Mouse (Mus musculus) fat pad, adult 2 months (tissue): Measurements from ENCODE around the gene Fam8a1.

Experiments
- DNase-seq: peaks from one replicate; pipeline ENCODE4 v3.0.0-alpha.2; 2011; ENCODE audit warnings: low read depth, low spot score; ENCODE audit errors: extremely low read depth

The Fam8a1 gene

GRCm38 (mm10) chr13:46669048-46669619, at the start of gene Fam8a1:
Fam8a1 (plus strand) TSS chr13:46669522.
- DNase-seq: no peak

GRCm38 (mm10) chr13:46619633-46620032, 49.7 kb upstream of the Fam8a1 start:
- DNase-seq: no peak

GRCm38 (mm10) chr13:46620964-46621757, 48.2 kb upstream of the Fam8a1 start:
- no peak for DNase-seq

- no peak for DNase-seq
Observed at GRCm38 (mm10) chr13:46626608-46627007, 42.7 kb upstream of the Fam8a1 start.

GRCm38 (mm10) chr13:46627841-46628240, 41.5 kb upstream of the Fam8a1 start:
- no peak for DNase-seq

DNA sequence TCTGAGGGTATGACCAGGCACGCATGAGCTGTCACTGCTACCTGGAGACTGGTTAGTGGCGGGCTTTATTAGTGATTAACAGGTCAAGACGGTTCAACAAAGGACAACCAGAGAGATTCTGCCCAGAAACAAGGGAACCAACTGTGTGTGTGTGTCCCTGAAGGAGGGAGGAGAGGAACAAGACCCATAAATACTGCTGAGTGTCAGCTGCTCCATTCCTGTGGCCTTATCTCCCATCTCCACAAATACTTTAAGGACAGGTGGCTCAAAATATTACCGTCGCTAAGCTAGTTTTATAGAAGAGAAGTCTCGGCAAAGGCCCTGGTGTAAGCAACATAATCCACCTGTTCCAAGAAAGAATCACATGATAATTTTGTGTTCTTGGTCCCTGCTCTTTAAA, 39.9 kb upstream of the Fam8a1 start:
- no peak for DNase-seq

DNA sequence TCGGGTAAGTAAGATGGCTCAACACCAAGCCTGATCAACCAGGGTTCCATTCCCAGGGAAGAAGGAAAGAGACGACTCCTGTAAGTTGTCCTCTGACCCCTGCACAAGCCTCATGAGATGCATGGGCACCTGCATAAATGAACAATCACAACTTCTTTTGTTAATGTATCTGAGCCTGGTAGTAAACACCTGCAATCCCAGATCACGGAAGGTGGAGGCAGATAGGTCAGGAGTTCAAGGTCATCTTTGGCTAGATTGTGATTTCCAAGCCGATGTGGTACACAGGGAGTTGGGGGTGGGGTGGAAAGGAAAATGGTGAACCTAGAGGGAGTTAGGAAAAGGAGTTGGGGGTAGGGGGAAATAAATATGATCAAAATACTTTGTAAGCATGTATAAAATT, 36.5 kb upstream of the Fam8a1 start:
- DNase-seq: no peak

GRCm38 (mm10) chr13:46633320-46634132, 35.8 kb upstream of the Fam8a1 start:
- DNase-seq: no peak

DNA sequence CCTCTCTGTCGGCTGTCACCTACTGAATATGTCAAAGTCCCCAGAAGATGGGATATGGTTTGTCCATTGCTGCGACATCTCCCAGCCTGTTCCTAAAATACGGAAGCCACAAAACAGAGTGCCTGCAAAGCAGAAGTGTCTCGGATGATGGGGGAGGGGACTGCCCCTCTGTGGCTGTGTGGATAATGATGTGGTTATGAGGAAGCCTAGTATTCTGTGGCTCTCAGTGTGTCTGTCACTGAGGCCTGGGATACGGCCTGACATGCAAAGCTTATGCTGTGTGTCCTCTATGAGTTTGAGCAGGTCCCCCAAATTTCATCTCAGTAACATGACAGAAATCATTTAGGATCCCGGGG, 35.2 kb upstream of the Fam8a1 start:
- DNase-seq: no peak

DNA sequence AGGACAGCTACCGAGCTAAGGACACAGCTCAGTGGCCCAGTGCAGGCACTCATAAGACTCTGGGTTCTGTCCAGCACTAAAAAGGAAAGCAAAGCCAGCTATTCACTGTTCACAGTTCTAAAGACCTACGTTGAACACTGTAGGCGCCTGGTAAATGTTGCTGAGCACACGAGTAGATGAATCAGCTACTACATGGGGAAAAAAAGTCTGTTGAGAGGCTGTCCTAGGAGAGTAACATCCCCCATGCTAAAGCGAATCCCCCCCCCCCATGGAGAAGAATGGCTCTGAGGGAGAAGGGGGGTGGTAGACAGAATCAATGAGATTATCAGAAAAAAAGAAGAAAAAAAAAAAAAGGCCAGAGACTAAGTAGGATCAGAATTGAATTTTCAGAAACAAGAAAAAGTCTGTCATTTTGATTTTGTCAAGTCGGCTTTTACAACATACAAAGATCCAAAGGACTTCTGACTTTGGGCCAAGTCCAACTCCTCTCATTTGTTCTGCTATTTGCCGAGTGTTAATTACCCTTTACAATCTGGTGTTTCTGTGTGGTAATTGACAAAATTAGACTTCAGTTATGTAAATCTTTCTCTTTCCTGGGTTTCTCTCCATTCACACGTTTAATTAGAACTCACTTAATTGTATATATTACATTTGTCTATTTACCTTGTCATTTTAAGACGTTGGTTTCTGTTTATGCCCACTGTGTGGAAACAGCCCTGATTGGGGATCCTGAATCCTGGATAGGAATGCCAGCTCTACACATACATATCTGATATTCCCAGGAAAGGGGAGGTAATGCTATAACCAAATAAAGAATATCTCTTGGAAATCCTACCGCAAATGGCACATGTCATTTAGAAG, 28.5 kb upstream of the Fam8a1 start:
- DNase-seq: no peak

DNA sequence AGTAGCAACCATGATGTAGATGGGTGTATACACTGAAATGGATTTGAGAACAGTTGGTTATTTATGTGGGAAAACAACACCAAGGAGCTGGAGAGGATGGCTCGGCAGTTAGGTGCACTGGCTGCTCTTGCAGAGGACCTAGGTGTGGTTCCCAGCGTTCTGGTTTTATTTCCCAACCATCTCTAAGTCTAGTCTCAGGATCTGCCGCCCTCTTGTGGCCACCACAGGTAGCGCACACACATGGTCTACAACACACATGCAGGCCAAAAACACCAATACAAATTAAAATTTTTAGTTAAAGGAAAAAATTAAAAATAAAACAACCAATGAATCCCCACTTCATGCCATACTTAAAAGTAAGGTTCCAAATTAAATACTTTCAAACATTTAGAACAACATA, 27.0 kb upstream of the Fam8a1 start:
- no peak for DNase-seq

DNA sequence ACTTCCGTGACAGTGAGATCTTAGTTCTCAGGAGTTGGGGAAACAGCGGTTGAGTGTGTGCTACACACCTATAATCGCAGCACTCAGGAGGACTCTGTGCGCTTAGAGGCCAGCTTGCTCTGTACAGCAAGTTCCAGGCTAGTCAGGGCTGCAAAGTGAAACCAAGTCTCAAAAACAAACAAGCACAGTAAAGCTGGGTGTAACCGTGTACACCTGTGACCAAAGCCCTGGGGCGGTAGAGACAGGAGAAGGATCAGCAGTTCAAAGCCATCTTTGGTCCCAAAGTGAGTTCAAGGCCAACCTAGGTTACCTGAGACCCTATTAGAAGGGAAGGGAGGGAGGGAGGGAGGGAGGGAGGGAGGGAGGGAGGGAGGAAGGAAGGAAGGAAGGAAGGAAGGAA, 25.1 kb upstream of the Fam8a1 start:
- no peak for DNase-seq

- DNase-seq: no peak
Observed at GRCm38 (mm10) chr13:46645476-46645875, 23.8 kb upstream of the Fam8a1 start.

- no peak for DNase-seq
Observed at GRCm38 (mm10) chr13:46651853-46652252, 17.5 kb upstream of the Fam8a1 start.

DNA sequence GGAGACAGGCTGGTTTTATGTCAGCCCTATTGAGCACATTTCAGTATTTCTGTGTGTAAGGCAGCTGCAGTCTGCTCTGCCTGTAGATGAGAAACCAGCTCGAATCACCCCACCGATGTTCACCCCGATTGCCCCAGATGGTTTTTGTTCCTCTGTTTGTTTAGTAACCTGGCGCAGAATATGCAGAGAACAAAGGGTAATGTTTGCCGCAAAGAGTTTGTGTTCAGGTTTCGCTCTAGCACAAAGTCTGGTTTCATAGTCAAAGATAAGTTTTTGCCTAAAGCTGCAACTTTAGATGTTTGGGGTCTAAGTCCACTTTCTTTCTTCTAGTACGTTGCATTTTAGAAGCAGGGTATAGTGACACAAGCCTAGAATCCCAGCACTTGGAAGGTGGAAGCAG, 16.7 kb upstream of the Fam8a1 start:
- no peak for DNase-seq

- DNase-seq: no peak
Observed at GRCm38 (mm10) chr13:46653671-46654070, 15.7 kb upstream of the Fam8a1 start.

DNA sequence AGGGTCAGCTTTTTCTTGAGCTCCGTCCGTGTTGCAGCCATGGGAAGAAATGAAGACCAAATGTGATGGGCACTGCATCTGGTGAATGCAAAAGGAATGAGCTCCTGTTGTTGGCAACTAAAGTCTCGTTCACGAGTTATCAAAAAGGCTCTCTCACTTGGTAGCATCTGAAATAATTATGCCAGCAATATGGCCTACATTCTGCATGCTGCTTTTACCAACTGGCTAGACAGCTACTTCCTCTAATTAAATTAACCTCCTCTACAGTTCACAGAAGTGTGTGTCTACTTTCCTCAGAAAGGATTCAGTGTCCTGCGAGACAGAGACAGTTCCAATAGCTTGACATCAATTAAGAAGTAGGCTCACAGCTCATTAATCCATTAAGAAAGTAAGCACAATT, 14.8 kb upstream of the Fam8a1 start:
- DNase-seq: no peak

DNA sequence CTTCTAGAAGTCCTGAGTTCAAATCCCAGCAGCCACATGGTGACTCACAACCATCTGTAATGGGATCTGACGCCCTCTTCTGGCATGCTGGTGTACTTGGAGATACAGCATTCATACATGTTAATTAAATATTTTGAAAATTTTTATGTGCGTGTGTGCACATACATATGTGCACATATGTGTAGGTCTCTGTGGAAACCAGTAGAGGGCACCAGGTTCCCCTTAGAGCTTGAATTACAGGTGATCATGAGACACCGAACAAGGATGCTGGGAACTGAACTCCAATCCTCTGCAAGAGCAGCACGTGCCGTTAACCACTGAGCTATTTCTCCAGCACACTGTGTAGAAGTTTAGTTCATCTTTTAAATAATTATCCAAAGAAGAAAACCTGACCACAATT, 10.1 kb upstream of the Fam8a1 start:
- no peak for DNase-seq

- DNase-seq: no peak
Observed at GRCm38 (mm10) chr13:46663461-46663964, 5.8 kb upstream of the Fam8a1 start.

DNA sequence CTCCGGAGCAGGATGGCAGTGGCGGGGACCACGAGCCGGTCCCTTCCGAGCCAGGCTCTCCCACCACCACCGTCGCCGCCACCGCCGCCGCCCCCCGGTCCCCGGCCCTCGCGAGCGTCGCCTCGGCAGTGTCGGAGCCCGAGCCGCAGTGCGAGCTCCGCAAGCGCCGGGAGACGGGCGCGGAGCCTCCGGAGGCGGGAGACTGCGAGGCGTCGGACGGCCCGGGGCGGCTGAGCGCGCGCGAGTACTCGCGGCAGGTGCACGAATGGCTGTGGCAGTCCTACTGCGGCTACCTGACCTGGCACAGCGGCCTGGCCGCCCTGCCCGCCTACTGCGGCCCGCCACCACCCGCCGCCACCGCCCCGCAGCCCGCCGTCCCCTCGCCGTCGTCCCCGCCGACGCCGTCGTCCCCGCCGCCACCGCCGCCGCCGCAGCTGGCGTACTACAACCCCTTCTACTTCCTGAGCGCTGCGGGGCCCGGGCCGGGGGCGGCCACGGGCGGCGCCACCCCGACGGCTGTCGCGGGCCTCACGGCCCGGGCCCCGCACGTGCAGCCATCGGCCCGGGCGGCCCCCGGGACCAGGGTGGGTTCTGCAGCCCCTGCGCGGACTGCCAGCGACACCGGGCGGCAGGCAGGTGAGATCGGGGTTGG, 424 bp downstream of the Fam8a1 start:
- no peak for DNase-seq
